Mouse (Mus musculus): ENCODE measurements at regions not wholly inside any gene's neighbourhood (a gene's known extent, or its start where the extent isn't known, plus 50 kb on each side); places are given as distances from the start of the nearest gene placed in this dataset.
"Not testable (repeated sequence)": the region's sequence is repeated elsewhere in the genome, so short reads cannot be mapped to it uniquely, and the experiment has no call there.

DNA sequence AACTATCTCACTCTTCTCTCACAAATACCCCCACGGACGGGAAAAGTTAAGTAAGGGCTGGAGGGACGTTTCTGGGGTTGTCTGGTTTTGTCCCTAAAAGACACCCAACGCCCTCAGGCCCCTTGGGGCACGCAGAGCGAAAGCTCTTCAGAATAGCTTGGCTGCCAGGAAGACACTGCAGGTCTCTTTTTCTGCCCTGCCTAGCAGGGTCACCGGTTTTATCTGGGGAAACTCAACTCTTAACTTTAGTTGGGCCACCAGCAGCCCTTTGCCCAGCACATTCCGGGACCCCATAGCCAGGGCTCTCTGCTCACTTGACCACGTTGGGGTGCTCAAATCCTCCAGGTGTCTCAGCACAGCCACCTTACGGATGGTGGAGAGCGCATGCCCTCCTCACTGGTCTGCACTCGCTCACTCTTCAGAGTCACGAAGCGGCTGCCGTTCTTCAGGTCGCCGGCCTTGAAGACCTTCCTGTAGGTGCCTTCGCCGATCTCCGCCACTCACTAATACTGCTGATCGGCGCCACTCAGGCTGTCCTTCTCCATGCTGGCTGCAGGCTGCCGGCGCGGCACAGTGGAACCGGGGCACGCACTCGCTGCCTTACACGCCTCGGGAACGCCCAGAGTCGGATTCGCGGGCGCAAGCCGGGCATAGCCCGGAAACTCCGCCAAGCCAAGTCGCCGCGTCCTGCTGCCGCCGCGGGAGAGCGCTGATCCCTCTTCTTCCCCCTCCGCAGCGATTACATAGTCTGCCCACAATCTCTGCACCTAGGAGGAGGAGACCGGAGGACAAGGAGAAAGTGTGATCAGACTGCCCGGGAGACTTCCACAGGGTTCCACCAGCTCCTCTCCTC is 83.0 kb downstream of the Ulbp1 start:
- DNase-seq = peak; percentile 21

DNA sequence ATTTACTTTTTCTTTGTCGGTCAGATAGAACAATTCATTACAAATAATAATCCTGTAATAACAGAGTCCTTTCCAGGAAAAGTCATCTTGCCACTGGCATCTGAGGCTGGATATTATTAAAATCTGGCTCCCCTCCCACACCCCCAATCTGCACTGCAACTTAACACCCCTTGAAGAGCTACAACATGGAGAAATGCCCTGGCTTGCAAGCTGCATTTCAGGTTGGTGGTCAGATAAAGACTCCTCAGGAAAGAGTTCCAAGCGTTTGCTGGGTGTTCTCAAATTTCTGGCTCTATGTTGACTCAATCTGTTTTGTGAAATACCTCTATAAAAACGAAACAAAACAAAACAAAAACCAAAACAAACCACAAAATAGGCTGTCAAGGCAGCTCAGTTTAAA is 114.6 kb downstream of the Ulbp1 start:
- DNase-seq = not testable (repeated sequence)

DNA sequence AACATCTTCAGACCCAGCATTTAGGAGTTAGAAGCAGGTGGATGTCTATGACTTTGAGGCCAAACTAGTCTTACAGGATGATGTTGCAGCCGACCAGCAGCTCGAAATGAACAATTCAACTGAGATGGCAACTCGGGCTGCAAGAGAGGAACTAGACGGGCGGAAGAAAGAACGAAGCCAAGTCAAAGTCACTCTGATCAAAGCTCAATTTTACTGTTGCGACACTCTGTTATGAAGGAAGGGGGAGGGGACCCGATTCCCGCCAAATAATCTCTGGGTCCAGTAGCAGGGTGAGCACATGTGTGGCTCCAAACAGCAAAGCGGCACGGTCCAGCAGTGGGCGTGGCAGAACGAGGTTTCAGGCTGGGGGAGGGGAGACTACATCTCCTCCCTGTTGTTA is 129.1 kb downstream of the Ulbp1 start:
- DNase-seq = not testable (repeated sequence)

DNA sequence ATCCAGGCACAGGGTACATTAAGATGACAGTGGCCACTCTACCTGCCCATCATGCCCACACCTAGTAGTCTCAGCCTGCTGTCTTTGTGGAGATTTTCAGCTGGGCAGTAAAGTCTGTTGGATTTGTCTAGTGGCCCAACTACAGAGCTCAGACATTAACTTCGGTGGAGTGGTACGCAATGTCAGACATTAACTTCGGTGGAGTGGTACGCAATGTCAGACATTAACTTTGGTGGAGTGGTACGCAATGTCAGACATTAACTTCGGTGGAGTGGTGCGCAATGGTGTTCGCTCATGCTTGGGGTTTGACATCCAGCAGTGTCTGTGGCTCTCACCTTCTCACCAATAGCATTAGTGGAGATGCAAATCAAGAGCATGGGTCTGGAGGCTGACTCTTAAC is 129.7 kb downstream of the Ulbp1 start:
- not testable (repeated sequence) for DNase-seq

DNA sequence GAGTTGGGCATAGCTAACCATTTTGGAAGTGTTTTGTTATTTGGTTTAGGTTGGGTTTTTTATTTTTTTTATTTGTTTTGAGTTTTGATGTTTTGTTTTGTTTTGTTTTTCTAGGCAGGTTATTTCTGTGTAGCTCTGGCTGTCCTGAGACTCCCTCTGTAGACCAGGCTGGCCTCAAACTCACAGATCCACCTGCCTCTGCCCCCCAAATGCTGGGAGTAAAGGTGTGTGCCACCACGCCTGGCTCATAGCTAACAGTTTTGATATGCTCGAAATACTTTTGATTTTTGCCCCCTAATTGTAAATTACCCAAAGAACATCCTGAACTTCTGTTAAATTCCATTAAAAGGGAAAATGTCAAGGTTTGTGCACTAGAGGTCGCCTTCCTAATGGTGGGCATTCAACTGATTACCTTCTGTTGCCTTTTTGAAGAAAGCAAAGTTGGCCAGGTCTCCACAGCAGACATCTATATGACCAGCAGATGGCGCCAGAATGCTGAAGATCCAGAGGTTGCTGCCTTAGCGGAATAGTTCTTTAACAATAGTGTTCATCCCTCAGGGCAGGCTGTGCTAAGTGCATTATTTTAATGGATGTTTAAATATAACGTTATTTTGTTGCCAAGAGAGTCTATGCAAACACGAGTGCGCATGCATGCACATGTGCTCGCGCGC is 121.2 kb upstream of the Cnksr3 start:
- peak; percentile 85 for DNase-seq

DNA sequence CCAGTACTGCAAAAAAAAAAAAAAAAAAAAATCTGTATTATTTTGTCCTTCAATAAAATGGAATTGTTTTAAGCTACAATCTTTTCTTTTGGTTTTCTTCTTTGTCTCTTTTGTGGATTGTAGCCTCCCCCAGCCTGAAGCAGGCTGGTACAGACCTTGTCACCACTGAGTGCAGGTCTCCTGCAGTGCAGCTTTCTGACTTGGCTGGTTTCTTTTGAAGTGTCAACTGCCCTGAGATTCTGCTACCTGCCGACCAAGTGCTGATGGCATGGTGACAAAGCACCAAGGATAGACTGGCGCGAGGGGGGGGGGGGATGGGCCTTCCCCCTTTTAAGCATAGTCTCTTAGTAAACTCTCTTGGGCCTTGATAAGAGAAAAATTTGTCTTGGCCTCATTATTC is 116.2 kb upstream of the Cnksr3 start:
- no peak for DNase-seq

DNA sequence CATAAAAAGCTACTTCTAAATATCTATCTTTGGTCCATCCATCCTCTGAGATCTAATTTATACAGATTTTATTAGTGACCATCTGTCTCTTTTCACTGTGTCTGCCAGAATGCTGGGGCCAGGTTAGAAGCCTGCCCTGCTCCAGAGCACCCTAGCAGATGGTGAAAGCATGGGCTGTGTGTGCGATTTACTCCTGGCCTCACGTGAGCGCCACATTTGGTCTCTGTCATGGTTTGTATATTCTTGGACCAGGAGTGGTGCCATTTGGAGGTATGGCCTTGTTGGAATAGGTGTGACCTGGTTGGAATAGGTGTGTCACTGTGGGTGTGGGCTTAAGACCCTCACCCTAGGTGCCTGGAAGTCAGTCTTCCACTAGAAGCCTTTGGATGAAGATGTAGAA is 115.0 kb upstream of the Cnksr3 start:
- DNase-seq = not testable (repeated sequence)

DNA sequence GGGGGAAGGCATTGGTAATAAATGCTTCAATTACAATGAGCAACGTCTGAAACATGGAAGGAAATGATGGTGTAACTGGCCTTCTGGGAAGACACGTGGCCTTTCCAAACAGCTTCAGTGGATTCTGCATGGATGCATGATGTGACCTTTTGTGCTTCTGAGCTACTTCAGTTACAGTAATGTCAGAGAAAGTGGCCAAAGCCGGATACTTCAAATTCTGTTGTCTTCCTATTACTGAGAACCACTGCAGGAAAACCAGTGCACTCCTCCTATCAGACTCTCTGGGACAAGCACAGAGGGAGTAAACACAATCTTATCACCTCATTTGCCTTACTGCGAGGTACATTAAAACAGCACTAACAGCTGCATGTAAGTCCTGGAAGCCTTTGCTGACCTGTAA is 113.0 kb upstream of the Cnksr3 start:
- DNase-seq = no peak

DNA sequence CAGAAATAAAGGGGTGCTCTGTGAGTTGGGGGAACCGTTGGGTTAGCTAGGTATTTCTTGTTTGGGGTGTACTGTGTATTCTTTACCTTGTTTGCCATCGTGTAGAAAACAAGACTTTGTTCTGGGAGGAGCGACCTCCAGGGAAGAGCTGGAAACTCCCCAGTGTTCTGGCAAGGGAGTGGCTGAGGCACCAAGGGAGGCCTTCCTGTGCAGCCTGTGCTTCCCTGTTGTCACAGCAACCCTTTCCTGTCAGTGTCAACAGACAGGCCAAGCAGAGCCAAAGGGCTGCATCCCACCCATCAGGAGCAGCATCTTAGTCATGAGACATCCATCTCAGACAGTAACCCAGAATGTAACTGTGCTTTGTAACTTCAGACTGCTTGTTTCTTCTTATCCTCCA is 111.2 kb upstream of the Cnksr3 start:
- peak; percentile 30 for DNase-seq

DNA sequence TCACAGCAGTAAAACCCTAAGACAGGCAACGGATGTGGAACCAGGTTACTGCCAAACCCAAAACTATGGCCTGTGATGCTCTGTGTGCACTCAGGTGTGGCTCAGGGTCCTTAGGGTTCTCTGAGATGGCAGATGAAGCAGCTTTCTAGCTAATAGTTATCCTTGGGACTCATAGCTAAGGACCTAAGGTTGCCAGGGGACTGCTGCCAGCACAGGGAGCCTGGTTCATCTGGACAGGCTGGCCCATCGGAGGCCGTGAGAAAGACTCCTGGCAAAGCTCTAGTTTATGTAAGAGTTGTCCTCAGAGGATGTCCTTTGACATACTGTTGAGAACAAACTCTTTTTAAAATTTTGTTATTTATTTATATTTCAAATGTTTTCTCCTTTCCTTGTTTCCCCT is 97.9 kb upstream of the Cnksr3 start:
- no peak for DNase-seq

DNA sequence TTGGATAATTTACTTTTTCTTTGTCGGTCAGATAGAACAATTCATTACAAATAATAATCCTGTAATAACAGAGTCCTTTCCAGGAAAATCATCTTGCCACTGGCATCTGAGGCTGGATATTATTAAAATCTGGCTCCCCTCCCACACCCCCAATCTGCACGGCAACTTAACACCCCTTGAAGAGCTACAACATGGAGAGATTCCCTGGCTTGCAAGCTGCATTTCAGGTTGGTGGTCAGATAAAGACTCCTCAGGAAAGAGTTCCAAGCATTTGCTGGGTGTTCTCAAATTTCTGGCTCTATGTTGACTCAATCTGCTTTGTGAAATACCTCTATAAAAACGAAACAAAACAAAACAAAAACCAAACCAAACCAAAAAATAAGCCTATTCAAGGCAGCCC is 93.8 kb upstream of the Cnksr3 start:
- DNase-seq = not testable (repeated sequence)

DNA sequence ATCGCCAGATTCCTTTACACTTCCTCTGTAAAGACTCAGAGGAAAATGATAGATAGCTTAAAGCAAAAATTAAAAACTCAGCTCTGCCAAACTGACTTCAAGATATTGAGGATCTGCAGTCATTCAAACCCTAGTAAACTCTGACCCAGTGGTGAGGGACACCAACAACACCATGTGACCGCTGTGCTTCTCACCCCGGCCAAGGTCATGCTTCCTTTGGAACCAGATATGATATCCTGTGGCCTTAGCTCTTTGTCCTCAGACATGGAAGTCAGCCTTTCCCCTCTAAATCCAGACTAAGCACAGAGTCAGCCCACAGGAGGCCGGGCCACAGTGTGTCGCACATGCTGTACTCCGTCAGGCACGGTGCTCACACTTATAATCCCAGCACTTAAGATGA is 86.3 kb upstream of the Cnksr3 start:
- DNase-seq = no peak

DNA sequence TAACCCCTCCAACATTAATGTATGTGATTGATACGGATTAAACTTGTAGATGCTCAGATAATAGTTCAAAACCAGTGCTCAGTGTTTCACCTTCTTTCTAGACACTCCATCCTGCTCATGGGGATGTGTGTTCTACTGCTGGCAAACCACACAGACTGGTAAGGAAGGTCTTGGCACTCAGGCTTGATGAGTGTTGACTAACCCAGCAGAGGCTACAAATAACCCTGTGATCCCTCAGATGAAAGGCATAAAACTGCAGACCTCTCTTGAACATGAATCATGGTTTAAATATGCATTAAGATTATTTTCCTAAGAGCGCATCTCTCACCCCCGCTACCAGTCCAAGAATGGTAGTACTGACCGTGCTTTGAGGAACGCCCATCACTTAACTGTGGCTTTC is 83.9 kb upstream of the Cnksr3 start:
- DNase-seq = no peak

DNA sequence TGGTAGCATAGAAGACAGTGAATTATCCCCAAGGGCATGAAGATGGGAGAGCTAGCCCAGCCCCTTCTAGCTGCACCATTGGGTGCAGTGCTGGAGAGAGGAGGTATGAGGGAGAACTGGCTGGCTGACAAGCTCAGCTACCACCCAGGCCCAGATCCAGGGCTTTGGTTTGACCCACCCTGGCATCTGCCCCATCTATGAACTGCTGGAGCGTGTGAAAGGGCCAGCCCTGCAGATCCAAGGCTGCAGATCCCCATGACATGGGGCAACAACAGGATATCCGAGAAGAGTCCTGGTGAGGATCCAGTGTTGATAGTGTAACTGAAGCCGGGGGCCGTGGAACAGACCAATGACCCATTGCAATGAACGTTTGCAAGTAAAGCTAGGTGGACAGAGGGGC is 81.2 kb upstream of the Cnksr3 start:
- DNase-seq = no peak

DNA sequence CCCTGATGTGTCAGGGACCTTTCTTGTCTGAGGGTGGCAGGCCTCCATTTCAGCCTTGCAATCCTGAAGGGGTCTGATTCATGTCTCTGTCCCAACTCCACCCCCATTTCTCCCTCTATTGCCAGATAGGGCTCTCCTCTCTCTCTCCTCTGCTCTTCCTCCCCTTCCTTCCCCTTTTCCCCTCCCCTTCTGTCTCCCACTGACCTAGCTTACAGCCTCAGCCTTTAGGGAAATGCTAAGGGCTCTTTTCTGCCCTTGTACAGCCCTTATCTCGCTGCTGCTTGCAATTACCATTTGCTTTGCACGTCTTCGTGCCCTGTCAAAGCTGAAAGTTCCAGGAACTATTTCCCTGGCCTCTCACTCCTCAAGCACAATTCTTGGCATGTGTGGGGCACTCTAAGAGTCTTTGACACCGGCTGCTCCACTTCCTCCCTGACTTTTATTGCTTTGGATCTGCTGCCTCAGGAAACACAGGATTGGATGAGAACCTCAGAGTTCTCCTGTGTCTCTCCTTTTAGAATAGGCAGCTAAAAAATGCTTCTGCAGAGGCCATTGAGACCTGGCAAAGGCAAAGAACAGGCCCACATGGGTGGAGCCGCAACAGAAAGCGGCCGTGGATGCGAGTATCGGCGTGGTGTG is 77.9 kb upstream of the Cnksr3 start:
- DNase-seq = peak; percentile 59

DNA sequence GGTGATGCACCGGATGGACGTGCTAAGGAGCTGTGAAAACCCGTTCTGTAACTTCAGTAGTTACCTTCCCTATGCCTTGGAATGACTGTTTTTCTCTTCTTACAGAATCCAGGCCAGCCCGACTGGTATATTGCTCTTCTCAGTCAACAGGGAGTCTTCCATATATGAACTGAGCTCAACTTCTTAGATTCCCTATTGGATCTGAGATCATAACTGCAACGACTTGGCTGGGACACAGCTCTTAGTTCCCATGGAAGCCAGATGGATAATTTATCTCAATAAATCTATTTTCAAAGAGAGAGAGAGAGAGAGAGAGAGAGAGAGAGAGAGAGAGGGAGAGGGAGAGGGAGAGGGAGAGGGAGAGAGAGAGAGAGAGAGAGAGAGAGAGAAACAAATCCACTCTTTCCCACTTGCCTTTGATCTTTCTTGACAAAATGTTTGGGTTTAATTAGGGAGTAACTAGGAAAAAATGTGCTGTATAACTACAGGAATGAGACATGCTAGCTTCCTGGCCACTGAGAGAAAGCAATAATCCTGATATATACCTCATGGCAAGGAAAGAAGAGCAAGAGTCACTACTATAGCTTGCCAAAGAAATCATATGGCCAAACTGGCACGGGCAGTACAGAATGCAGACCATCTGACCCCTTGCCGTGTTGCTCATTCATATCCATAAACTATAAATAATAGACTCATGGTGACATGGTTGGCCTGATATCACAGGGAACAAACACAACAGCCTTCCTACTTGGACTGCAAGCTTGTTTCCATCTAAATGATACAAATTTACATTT is 73.3 kb upstream of the Cnksr3 start:
- no peak for DNase-seq

DNA sequence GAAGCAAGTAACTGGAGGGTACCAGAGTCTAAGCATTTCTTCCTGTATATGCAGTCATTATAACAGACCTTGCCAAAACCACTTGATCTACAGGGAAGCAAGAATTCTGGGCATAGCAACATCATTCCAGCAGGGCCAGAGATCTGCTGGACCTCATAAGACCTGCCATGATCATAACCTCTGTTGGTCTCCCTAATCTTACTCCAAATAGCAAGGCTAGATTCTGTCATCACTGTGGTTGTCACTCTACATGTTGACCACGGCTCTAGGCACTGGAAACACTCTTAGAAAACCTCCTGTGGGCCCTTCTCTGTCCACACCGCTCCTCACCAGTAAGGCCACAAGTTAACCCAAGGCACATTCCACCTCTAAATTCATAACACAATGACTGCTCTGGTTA is 68.4 kb upstream of the Cnksr3 start:
- no peak for DNase-seq

DNA sequence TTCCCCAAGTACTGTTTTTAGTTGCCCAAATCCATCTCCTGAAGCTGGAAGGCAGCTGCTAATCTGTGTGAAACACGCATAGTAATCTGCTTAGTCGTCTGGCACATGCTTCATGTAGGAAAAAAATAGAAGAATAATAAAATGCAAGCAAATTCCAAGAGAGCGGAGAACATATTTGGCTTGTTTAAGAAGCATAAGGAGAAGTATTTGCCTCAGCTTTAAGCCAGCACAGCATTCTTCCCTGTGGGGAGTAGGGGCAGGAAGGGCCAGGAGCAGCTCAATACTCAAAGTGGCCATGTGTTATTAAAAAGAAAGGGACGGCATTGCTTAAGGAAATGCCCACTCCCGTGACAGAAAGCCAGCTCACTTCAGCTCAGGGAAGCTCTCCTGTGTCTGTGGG is 66.8 kb upstream of the Cnksr3 start:
- DNase-seq = no peak

DNA sequence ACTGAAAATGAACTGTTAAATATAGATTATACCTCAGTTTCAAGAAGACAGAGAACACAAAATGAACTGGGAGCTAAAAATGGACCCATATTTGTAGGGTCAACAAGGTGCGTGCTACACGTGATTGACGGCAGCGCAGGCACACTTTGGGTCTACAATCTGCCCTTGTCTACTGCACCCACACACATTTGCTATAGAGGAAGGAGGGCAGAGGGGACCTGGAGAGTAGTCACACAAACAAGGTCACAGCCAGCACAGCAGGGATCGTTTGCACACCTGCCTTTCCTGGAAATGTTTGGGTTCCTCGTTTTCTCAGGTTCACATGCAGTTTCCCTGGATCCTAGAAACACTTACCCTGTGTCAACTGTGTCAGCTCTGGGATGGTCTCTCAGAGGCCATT is 63.3 kb upstream of the Cnksr3 start:
- DNase-seq = no peak

DNA sequence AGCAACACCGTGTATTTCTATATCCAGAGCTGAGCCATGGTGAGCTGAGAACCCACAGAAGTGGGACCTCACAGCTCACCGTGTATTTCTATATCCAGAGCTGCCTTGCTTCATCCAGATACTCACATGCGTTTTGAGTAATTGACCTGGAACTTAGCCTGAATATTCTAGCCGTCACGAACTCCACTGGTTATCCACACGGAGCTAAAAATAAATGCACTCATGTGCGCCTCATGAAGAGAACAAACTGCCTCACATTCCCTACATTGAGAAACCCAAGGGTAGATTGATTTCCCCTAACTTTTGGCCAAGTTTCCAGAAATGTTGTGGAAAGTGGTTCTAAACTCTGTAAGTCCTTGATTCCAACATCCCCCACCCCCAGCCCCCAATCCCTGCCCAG is 62.4 kb upstream of the Cnksr3 start:
- DNase-seq = peak; percentile 51

DNA sequence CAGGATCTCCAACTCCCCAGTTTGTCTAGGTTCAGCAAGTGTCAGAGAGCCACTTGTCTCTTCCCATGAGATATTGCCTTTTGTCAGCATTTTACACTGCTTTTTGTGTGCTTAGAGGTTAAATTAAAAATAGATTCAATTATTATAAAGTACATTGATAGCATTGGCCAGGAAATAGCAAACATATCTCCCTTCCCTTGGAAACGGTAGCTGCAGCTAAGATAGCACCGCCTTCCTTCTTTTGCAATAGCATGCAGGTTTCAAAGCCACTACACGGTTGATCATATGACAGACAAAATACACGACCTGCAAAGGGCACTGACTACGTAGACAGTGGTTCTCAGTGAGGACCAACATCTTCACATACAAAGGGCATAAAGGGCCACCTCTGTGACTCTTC is 59.1 kb upstream of the Cnksr3 start:
- DNase-seq = no peak

DNA sequence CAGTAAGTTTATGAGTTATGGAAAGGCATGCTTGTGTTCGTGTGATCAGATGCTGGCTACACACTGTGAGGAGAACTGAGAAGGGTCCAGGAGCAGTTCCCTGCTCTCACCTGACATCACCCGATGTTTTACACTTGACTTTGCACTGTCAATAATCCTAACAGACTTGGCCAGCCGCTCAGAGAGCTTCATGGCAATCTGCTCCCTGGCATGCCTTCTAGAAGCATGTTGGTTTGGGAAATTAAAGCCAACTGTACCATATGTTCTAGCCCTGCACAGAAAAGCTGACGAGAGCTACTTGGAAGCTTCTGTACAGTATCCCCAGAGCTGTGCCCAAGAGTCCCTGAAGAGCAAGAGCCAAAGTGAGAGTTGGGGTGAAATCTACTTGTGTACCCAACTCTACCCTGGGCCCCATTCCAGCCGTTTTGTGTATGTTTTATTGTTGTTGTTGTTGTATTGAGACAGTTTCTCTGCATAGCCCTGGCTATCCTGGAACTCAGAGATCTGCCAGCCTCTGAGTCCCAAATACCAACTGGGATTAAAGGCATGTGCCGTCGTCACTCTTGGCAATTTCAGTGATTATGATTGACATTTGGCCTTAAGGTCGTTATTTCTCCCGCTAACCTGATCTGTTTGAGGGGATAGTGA is 56.5 kb upstream of the Cnksr3 start:
- no peak for DNase-seq

DNA sequence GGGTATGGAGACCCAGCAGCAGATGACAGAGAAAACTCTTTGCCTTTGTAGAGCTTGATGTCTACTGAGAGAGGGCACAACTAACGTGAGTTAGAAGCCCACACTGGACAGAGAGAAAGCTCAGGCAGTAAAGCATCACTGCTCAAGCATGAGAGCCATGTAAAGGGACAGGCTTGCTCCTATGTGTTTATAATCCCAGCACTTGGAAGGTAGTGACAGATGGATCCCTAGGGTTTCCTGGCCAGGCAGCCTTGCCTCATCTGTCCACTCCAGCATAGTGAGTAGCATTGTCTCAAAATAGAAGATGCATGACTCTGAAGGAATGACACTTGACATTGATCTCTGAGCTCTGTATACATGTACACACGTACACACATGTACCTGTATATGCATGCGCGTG is 55.9 kb upstream of the Cnksr3 start:
- no peak for DNase-seq
